Mouse (Mus musculus): ENCODE measurements around the gene Slc4a10.
"Not testable (repeated sequence)": the region's sequence is repeated elsewhere in the genome, so short reads cannot be mapped to it uniquely, and the experiment has no call there.

The Slc4a10 gene

GRCm38 (mm10) chr2:62046421-62046845 lies at the start of gene Slc4a10:
TSS of gene Slc4a10 (plus strand) at chr2:62046462.
- DNase-seq (ENCODE audit: low spot score in 2 of 2) = no peak

GRCm38 (mm10) chr2:62001251-62001650 lies 45.0 kb upstream of the Slc4a10 start:
- DNase-seq (ENCODE audit: low spot score in 2 of 2) = not testable (repeated sequence)

DNA sequence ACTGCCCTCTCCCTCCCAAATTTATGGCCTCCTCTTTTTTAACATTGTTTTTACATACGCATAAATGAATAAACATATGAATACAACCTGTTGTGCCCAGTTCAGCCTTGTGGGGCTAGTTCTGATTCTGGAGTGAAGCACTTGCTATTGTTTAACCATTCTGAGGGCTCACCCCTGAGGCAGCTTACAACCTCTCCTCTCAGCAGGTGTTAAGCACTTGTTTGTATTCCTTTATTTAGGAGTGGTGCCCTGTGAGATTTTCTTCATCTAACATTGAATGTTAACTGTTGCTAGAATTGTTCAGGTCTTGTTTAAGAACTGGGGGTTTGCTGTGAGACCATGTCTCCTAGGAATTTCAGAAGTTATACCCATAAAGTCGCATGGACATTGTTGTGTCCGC lies 28.1 kb upstream of the Slc4a10 start:
- DNase-seq (ENCODE audit: low spot score in 2 of 2) = no peak

GRCm38 (mm10) chr2:62046861-62047503 lies 720 bp downstream of the Slc4a10 start:
- no peak for DNase-seq (ENCODE audit: low spot score in 2 of 2)

- no peak for DNase-seq (ENCODE audit: low spot score in 2 of 2)
These were observed 1.3 kb downstream of the Slc4a10 start for GRCm38 (mm10) chr2:62047504-62048005.

- DNase-seq (ENCODE audit: low spot score in 2 of 2) = no peak
These were observed 1.9 kb downstream of the Slc4a10 start for GRCm38 (mm10) chr2:62048116-62048515.

- no peak for DNase-seq (ENCODE audit: low spot score in 2 of 2)
These were observed 30.2 kb downstream of the Slc4a10 start for GRCm38 (mm10) chr2:62076512-62076911.

GRCm38 (mm10) chr2:62087566-62087965 lies 41.3 kb downstream of the Slc4a10 start:
- DNase-seq (ENCODE audit: low spot score in 2 of 2) = no peak

DNA sequence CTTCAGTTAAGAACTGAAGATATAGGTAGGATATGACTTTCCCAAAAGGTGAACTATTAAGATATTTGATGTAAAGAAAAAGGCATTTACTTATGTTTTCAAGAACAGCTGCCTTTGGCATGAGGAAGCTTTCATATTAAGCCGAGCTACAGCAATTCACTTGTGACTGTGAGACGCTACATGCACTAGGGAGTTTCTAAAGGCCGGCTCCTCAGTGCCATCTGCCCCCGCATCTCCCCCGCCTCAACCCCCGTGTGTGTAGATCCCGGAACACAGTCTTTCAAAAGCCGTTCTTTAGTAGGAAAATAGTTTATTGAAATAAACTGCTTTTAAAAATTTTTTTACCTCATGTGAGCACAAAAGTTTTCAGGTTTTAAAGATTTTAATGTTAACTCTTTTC lies 42.5 kb downstream of the Slc4a10 start:
- no peak for DNase-seq (ENCODE audit: low spot score in 2 of 2)

- DNase-seq (ENCODE audit: low spot score in 2 of 2) = no peak
These were observed 42.9 kb downstream of the Slc4a10 start for GRCm38 (mm10) chr2:62089208-62089607.

GRCm38 (mm10) chr2:62100526-62100925 lies 54.3 kb downstream of the Slc4a10 start:
- no peak for DNase-seq (ENCODE audit: low spot score in 2 of 2)

- DNase-seq (ENCODE audit: low spot score in 2 of 2) = no peak
These were observed 69.1 kb downstream of the Slc4a10 start for GRCm38 (mm10) chr2:62115346-62115745.

- no peak for DNase-seq (ENCODE audit: low spot score in 2 of 2)
These were observed 83.7 kb downstream of the Slc4a10 start for GRCm38 (mm10) chr2:62129975-62130374.

DNA sequence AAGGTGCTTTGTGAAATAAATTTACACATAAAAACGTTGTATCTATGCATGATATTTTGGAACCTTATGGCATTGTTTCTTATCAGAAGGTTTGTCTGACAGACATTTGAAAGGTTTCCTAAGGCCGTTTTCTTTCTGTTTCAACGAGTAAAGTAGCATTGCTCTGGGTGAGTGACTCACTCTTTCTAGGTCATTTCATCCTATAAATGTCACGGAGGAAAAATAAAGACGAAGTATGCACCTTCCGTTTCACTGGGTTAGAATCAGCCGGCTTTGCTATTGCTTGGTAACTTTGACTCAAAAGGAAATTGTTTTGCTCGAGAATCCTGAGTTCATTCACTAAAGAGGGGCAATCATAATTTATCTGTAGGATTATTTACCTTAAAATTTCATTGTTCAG lies 88.6 kb downstream of the Slc4a10 start:
- no peak for DNase-seq (ENCODE audit: low spot score in 2 of 2)

- DNase-seq (ENCODE audit: low spot score in 2 of 2) = no peak
These were observed 101.4 kb downstream of the Slc4a10 start for GRCm38 (mm10) chr2:62147636-62148035.

DNA sequence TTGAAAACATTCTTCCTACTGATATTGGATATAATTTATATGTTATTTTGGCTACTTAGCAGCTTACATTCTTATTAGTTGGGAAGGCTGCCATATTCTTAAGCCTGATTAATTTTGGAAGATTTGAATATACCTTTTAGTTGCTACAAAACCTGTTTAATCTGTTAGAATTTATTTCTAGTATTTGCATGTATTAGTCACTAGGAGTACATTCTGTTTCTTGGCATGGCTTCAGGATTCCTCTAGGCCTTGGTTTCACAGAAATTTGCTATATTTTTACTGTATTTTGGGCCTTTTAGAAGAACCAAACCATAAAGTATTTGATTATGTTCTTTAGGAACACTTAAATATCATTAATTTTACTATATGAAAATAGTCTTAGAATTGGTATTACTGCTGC lies 103.2 kb downstream of the Slc4a10 start:
- DNase-seq (ENCODE audit: low spot score in 2 of 2) = no peak

- no peak for DNase-seq (ENCODE audit: low spot score in 2 of 2)
These were observed 104.6 kb downstream of the Slc4a10 start for GRCm38 (mm10) chr2:62150830-62151229.

GRCm38 (mm10) chr2:62210109-62210508 lies 163.8 kb downstream of the Slc4a10 start:
- DNase-seq (ENCODE audit: low spot score in 2 of 2) = no peak

DNA sequence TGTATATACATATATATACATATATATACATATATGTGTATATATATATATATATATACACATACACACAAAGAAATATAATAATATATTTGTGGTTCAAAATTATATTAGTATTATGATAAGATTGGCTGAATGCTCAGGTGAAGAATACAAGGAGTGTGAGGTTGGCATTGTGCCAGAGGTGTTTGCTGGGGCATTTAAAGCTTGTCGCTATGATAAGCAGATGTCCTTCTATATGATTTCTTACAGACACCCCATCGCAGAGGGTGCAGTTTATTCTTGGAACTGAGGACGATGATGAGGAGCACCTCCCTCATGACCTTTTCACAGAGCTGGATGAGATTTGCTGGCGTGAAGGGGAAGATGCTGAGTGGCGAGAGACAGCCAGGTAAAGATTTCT lies 164.8 kb downstream of the Slc4a10 start:
- no peak for DNase-seq (ENCODE audit: low spot score in 2 of 2)

- no peak for DNase-seq (ENCODE audit: low spot score in 2 of 2)
These were observed 181.3 kb downstream of the Slc4a10 start for GRCm38 (mm10) chr2:62227563-62227962.

DNA sequence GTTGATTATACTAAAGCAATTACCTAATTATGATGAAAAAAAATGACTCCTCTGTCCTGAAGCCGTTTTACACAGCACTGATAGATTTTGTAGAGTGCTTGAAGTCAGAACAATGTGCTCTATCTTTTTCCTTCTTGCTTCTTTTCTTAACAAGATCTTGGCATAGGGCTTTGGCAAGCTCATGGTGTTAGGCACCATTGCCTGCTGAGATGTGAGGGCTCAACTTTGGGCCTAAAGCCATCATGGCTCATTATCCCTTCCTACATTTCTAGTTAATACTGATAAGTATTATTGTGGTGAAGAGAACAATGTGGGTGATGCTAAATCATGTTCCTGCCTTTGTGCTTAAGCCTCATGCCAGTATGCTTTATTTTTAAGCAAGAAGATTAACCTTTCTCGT lies 185.0 kb downstream of the Slc4a10 start:
- DNase-seq (ENCODE audit: low spot score in 2 of 2) = no peak

GRCm38 (mm10) chr2:62244167-62244566 lies 197.9 kb downstream of the Slc4a10 start:
- DNase-seq (ENCODE audit: low spot score in 2 of 2) = no peak

DNA sequence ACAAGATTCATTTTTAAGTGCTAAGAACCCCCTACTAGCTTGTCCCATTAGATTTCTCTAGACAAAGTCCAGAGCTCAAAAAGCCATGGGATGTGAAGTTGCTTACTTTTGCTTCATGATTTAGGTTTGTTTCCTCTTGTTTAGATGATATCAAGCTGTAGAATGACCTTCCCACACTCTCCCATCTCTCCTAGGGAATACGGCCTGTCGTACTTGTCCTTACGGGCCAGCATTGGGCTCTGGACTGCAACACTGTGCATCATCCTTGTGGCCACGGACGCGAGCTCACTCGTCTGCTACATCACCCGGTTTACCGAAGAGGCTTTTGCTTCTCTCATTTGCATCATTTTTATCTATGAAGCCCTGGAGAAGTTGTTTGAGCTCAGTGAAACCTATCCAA lies 222.2 kb downstream of the Slc4a10 start:
- DNase-seq (ENCODE audit: low spot score in 2 of 2) = no peak

- DNase-seq (ENCODE audit: low spot score in 2 of 2) = no peak
These were observed 225.6 kb downstream of the Slc4a10 start for GRCm38 (mm10) chr2:62271840-62272239.
